Mouse (Mus musculus) neural tube, embryonic 12.5 days (tissue): ENCODE measurements around the gene Fxyd1. TPM values are rescaled to one million over a fixed set of nuclear protein-coding genes. Genes with fewer than 3 reads are reported as not detected.

Experiments used
- ATAC-seq: fragments of 200-750 bp; cut with Nextera tagmentation; 2 replicates; pipeline ENCODE4 v1.8.0; 2017; ENCODE audit warnings: low read depth, mild to moderate bottlenecking, moderate TSS enrichment, moderate library complexity; ENCODE audit not compliant: low FRiP score
- H3K27ac ChIP-seq: fragments of 300-500 bp; sonication (generic); 2 replicates; pipeline ENCODE4 v1.5.1; 2016
- H3K27me3 ChIP-seq: fragments of 300-500 bp; sonication (generic); replicated peaks from 2 replicates; pipeline ENCODE4 v1.6.1; 2016; ENCODE audit warnings: mild to moderate bottlenecking
- H3K36me3 ChIP-seq: fragments of 300-500 bp; sonication (generic); 2 replicates; pipeline ENCODE4 v1.6.1; 2016; ENCODE audit warnings: mild to moderate bottlenecking
- H3K4me1 ChIP-seq: fragments of 300-500 bp; sonication (generic); 2 replicates; pipeline ENCODE4 v1.6.1; 2016
- H3K4me2 ChIP-seq: fragments of 300-500 bp; sonication (generic); replicated peaks from 2 replicates; pipeline ENCODE4 v1.6.1; 2016; ENCODE audit warnings: mild to moderate bottlenecking
- H3K4me3 ChIP-seq: fragments of 300-500 bp; sonication (generic); 2 replicates; pipeline ENCODE4 v1.5.1; 2016
- H3K9ac ChIP-seq: fragments of 300-500 bp; sonication (generic); 2 replicates; pipeline ENCODE4 v1.6.1; 2016; ENCODE audit warnings: mild to moderate bottlenecking
- H3K9me3 ChIP-seq: fragments of 300-500 bp; sonication (generic); 2 replicates; pipeline ENCODE4 v1.6.1; 2016; ENCODE audit warnings: mild to moderate bottlenecking
- WGBS: fragments of 180-500 bp; shearing (Covaris S2); methylation state at CpG from one replicate; pipeline ENCODE4 v1.1.7; 2016; 5-methylcytosine and 5-hydroxymethylcytosine counted together
- polyA plus RNA-seq: library from polyadenylated mRNA; unstranded; fragments of >200 nt; fragmentation: Nextera tagmentation; extraction: Ambion mirVana; gene quantifications from 2 replicates; pipeline ENCODE4 v1.2.1, GENCODE M21; 2016

Fxyd1 gene
- polyA plus RNA-seq, 1 experiment from 2014 or later, result 26.5 TPM

- H3K9ac ChIP-seq, result no peak overlapping the region
- WGBS, result 72% methylated on average over 5 of the region's 5 CpGs
- no peaks in the 10 kb centered on the region for H3K9me3 ChIP-seq
- H3K27ac ChIP-seq, result no peak overlapping the region
- no peak overlapping the region for H3K4me2 ChIP-seq
- no peak for ATAC-seq
- peaks cover 17% of the 10 kb centered on the region for H3K4me1 ChIP-seq
- no peak overlapping the region for H3K4me3 ChIP-seq
- H3K36me3 ChIP-seq, result no peaks in the 10 kb centered on the region
- H3K27me3 ChIP-seq, result peaks cover 20% of the 10 kb centered on the region
These were observed 731 bp upstream of the Fxyd1 start for GRCm38 (mm10) chr7:31057730-31058129.

- Histone ChIP-seq H3K36me3 (no peaks in the 10 kb centered on the region), H3K27me3 (peaks cover 33% of the 10 kb centered on the region), H3K9ac (no peak overlapping the region), H3K9me3 (no peaks in the 10 kb centered on the region), H3K27ac (no peak overlapping the region), H3K4me3 (no peak overlapping the region), H3K4me2 (no peak overlapping the region), H3K4me1 (peaks cover 29% of the 10 kb centered on the region)
- no peak for ATAC-seq
- 71% methylated on average over 7 of the region's 7 CpGs for WGBS
These were observed 551 bp downstream of the Fxyd1 start for GRCm38 (mm10) chr7:31056448-31056847.

GRCm38 (mm10) chr7:31055883-31056282 is 1.1 kb downstream of the Fxyd1 start:
- 15% methylated on average over 3 of the region's 4 CpGs for WGBS
- H3K4me1 ChIP-seq, result peaks cover 34% of the 10 kb centered on the region
- peaks cover 39% of the 10 kb centered on the region for H3K27me3 ChIP-seq

GRCm38 (mm10) chr7:31055354-31055824 is 1.6 kb downstream of the Fxyd1 start:
- 9% methylated on average over 10 of the region's 10 CpGs for WGBS
- H3K36me3 ChIP-seq, result no peaks in the 10 kb centered on the region
- H3K9me3 ChIP-seq, result no peaks in the 10 kb centered on the region
- no peak for ATAC-seq
- H3K4me3 ChIP-seq, result no peak overlapping the region
- peak overlapping the region; percentile 28; the same call in 1 of the 2 replicates for H3K4me2 ChIP-seq
- peaks cover 44% of the 10 kb centered on the region for H3K27me3 ChIP-seq
- no peak overlapping the region; the same call in 1 of the 2 replicates for H3K9ac ChIP-seq
- no peak overlapping the region for H3K27ac ChIP-seq
- peaks cover 39% of the 10 kb centered on the region for H3K4me1 ChIP-seq

More at GRCm38 (mm10) chr7:31055883-31056282, 1.1 kb downstream of the Fxyd1 start:
- H3K4me3 ChIP-seq, result no peak overlapping the region
- no peak overlapping the region for H3K4me2 ChIP-seq
- H3K9ac ChIP-seq, result no peak overlapping the region
- H3K36me3 ChIP-seq, result no peaks in the 10 kb centered on the region
- H3K9me3 ChIP-seq, result no peaks in the 10 kb centered on the region
- no peak for ATAC-seq
- no peak overlapping the region for H3K27ac ChIP-seq

GRCm38 (mm10) chr7:31054661-31055320 is 2.2 kb downstream of the Fxyd1 start:
- no peak overlapping the region for H3K4me3 ChIP-seq
- 42% methylated on average over 11 of the region's 11 CpGs for WGBS
- no peak overlapping the region for H3K9ac ChIP-seq
- H3K27me3 ChIP-seq, result peaks cover 50% of the 10 kb centered on the region
- no peak overlapping the region for H3K27ac ChIP-seq
- peak overlapping the region; percentile 28; the same call in 1 of the 2 replicates for H3K4me2 ChIP-seq
- no peaks in the 10 kb centered on the region for H3K9me3 ChIP-seq
- peaks cover 45% of the 10 kb centered on the region for H3K4me1 ChIP-seq
- no peaks in the 10 kb centered on the region for H3K36me3 ChIP-seq
- ATAC-seq, result no peak

- Histone ChIP-seq H3K27ac (no peak overlapping the region), H3K4me2 (peak overlapping the region; percentile 58; the same call in 1 of the 2 replicates), H3K27me3 (peaks cover 57% of the 10 kb centered on the region), H3K9me3 (no peaks in the 10 kb centered on the region), H3K4me3 (no peak overlapping the region), H3K4me1 (peaks cover 52% of the 10 kb centered on the region), H3K36me3 (no peaks in the 10 kb centered on the region), H3K9ac (no peak overlapping the region)
- ATAC-seq, result no peak
- 31% methylated on average over 10 of the region's 10 CpGs for WGBS
These were observed 3.0 kb downstream of the Fxyd1 start for GRCm38 (mm10) chr7:31053882-31054447.

GRCm38 (mm10) chr7:31052636-31053434 is 4.2 kb downstream of the Fxyd1 start:
- ATAC-seq, result peak; percentile 18; the same call in 1 of the 2 replicates
- peak overlapping the region; percentile 9; the same call in 1 of the 2 replicates for H3K4me3 ChIP-seq
- H3K27ac ChIP-seq, result no peak overlapping the region
- peak overlapping the region; percentile 58 for H3K4me2 ChIP-seq
- H3K9me3 ChIP-seq, result no peaks in the 10 kb centered on the region
- peaks cover 52% of the 10 kb centered on the region for H3K4me1 ChIP-seq
- H3K9ac ChIP-seq, result no peak overlapping the region
- peaks cover 63% of the 10 kb centered on the region for H3K27me3 ChIP-seq
- WGBS, result 1% methylated on average over 34 of the region's 34 CpGs
- H3K36me3 ChIP-seq, result no peaks in the 10 kb centered on the region

- peaks cover 52% of the 10 kb centered on the region for H3K4me1 ChIP-seq
- no peaks in the 10 kb centered on the region for H3K36me3 ChIP-seq
- peak overlapping the region; percentile 9; the same call in 1 of the 2 replicates for H3K4me3 ChIP-seq
- no peak overlapping the region for H3K9ac ChIP-seq
- no peak for ATAC-seq
- H3K9me3 ChIP-seq, result no peaks in the 10 kb centered on the region
- no peak overlapping the region for H3K27ac ChIP-seq
- peaks cover 63% of the 10 kb centered on the region for H3K27me3 ChIP-seq
- H3K4me2 ChIP-seq, result peak overlapping the region; percentile 58
- 3% methylated on average over 22 of the region's 22 CpGs for WGBS
These were observed 4.8 kb downstream of the Fxyd1 start for GRCm38 (mm10) chr7:31052251-31052635.

GRCm38 (mm10) chr7:31051321-31052021 is 5.5 kb downstream of the Fxyd1 start, which contains the start of gene Fxyd7:
Gene Fxyd7, minus strand, starts transcription at chr7:31051467.
- no peaks in the 10 kb centered on the region for H3K36me3 ChIP-seq
- peaks cover 52% of the 10 kb centered on the region for H3K4me1 ChIP-seq
- 1% methylated on average over 27 of the region's 28 CpGs for WGBS
- no peak within 1 kb of the TSS for H3K27ac ChIP-seq
- no peak; the same call in 1 of the 2 replicates for ATAC-seq
- no peaks in the 10 kb centered on the region for H3K9me3 ChIP-seq
- peak within 1 kb of the TSS; percentile 44 for H3K9ac ChIP-seq
- peak within 1 kb of the TSS; percentile 31 for H3K4me3 ChIP-seq
- H3K4me2 ChIP-seq, result peak within 1 kb of the TSS; percentile 58
- H3K27me3 ChIP-seq, result peaks cover 63% of the 10 kb centered on the region

GRCm38 (mm10) chr7:31050921-31051320 is 6.1 kb downstream of the Fxyd1 start:
- H3K9me3 ChIP-seq, result no peaks in the 10 kb centered on the region
- peak overlapping the region; percentile 31 for H3K4me3 ChIP-seq
- 6% methylated on average over 9 of the region's 9 CpGs for WGBS
- H3K4me2 ChIP-seq, result peak overlapping the region; percentile 58
- no peaks in the 10 kb centered on the region for H3K36me3 ChIP-seq
- H3K9ac ChIP-seq, result peak overlapping the region; percentile 5
- peaks cover 51% of the 10 kb centered on the region for H3K4me1 ChIP-seq
- H3K27me3 ChIP-seq, result peaks cover 63% of the 10 kb centered on the region
- no peak for ATAC-seq
- H3K27ac ChIP-seq, result no peak overlapping the region

- Histone ChIP-seq H3K4me2 (peak overlapping the region; percentile 58), H3K4me1 (peaks cover 46% of the 10 kb centered on the region), H3K9ac (peak overlapping the region; percentile 44; the same call in 1 of the 2 replicates), H3K9me3 (no peaks in the 10 kb centered on the region), H3K27me3 (peaks cover 63% of the 10 kb centered on the region), H3K27ac (no peak overlapping the region), H3K36me3 (no peaks in the 10 kb centered on the region), H3K4me3 (peak overlapping the region; percentile 31)
- ATAC-seq, result no peak
- WGBS, result 3% methylated on average over 6 of the region's 6 CpGs
These were observed 6.5 kb downstream of the Fxyd1 start for GRCm38 (mm10) chr7:31050487-31050886.
